Mouse (Mus musculus) small intestine, adult 2 months (tissue): ENCODE results near the gene Mamdc2.

Experiments
- CTCF ChIP-seq: fragments of 200-500 bp; IDR thresholded peaks from 2 replicates; pipeline ENCODE4 v1.5.1; 2012; ENCODE audit warnings: low read depth, mild to moderate bottlenecking, control low read depth, inconsistent platforms, low read length, moderate library complexity, mixed read lengths; ENCODE audit not compliant: insufficient replicate concordance, insufficient read length; ENCODE audit errors: extremely low read depth
- POLR2A ChIP-seq: fragments of 200-500 bp; IDR thresholded peaks from 2 replicates; pipeline ENCODE4 v1.6.1; 2012; ENCODE audit warnings: low read depth, mild to moderate bottlenecking, control low read depth, inconsistent platforms, low read length, moderate library complexity

DNA sequence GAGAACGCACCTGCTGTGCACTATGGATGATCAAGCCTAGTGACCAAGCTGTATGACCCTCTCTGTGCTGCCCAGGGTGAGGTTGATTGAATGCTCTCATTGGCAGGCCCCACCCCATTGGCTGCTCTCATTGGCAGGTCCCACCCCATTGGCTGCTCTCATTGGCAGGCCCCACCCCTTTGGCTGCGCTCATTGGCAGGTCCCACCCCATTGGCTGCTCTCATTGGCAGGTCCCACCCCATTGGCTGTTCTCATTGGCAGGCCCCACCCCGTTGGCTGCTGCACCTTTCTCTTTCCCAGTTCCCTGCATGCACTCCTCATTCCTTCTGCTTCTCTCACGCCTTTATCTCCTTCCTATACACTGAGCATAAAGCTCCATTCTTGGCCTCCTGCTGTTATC lies 12.5 kb downstream of the Mamdc2 start:
- TF ChIP-seq CTCF (no peak), POLR2A (no peak)
